Mouse (Mus musculus) kidney, adult 2 months (tissue): ENCODE results near the gene Sox5.

Source experiments
- CTCF ChIP-seq: fragments of 200-500 bp; conservative IDR thresholded peaks from 2 replicates; pipeline ENCODE4 v1.5.1; 2011; ENCODE audit warnings: low read depth, mild to moderate bottlenecking, control low read depth, low read length, moderate library complexity, mixed read lengths; ENCODE audit not compliant: insufficient read depth, insufficient read length
- POLR2A ChIP-seq: fragments of 200-500 bp; IDR thresholded peaks from one replicate; pipeline ENCODE4 v1.6.1; 2011; ENCODE audit warnings: low read depth, low read length, control low read depth

DNA sequence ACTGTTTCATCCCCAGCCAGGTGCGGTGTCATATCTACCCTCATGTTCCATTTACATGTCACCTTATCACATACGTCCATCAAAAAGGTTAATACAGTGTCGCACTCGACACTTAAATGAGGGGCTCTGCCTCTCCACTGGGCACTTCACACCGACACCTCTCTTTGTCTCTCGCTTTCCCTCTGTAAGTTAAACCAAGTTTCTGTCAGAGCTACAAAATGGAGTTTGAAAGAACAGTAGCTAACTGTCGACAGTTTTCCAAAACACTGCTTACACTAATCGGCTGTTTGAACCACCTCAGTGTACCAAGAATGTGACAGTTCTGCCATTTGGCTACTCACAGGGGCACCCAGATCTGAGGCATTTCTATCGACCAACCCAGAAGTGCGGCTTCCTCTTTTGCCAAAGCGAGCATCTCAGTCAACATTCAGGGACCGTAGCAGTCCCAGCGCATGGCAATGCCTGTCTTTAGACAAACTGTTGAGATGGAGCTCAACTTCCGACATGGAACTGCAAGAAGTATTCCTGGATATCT lies 724.6 kb downstream of the Sox5 start:
- TF ChIP-seq CTCF (no peak), POLR2A (no peak)
